Mouse (Mus musculus) embryonic facial prominence, embryonic 14.5 days (tissue): ENCODE results near the gene Actr8. TPM values are rescaled to one million over a fixed set of nuclear protein-coding genes. Genes with fewer than 3 reads are reported as not detected.
A peak's percentile ranks its signal among the peaks of the same experiment; 100 is the strongest.

Experiments
- ATAC-seq: fragments of 200-750 bp; cut with Nextera tagmentation; 2 replicates; pipeline ENCODE4 v1.8.0; 2017; ENCODE audit warnings: low read depth, moderate number of reproducible peaks, moderate TSS enrichment
- DNase-seq: peaks from one replicate; pipeline ENCODE4 v3.0.0-alpha.2; 2015; ENCODE audit warnings: low spot score
- H3K27ac ChIP-seq: fragments of 300-500 bp; sonication (generic); replicated peaks from 2 replicates; pipeline ENCODE4 v1.5.1; 2014; ENCODE audit warnings: low read depth, mild to moderate bottlenecking, low read length, moderate library complexity
- H3K27me3 ChIP-seq: fragments of 300-500 bp; sonication (generic); replicated peaks from 2 replicates; pipeline ENCODE4 v1.6.1; 2014; ENCODE audit warnings: low read length; ENCODE audit not compliant: control insufficient read depth, insufficient read depth
- H3K36me3 ChIP-seq: fragments of 300-500 bp; sonication (generic); 2 replicates; pipeline ENCODE4 v1.6.1; 2014; ENCODE audit warnings: low read length, mixed read lengths; ENCODE audit not compliant: control insufficient read depth, insufficient read depth
- H3K4me1 ChIP-seq: fragments of 300-500 bp; sonication (generic); 2 replicates; pipeline ENCODE4 v1.6.1; 2014; ENCODE audit warnings: antibody characterized with exemption, low read length; ENCODE audit not compliant: control insufficient read depth, insufficient read depth
- H3K4me2 ChIP-seq: fragments of 300-500 bp; sonication (generic); 2 replicates; pipeline ENCODE4 v1.6.1; 2014; ENCODE audit warnings: low read depth, mild to moderate bottlenecking, low read length, moderate library complexity, mixed read lengths
- H3K4me3 ChIP-seq: fragments of 300-500 bp; sonication (generic); 2 replicates; pipeline ENCODE4 v1.5.1; 2014; ENCODE audit warnings: low read depth, mild to moderate bottlenecking, low read length
- H3K9ac ChIP-seq: fragments of 300-500 bp; sonication (generic); 2 replicates; pipeline ENCODE4 v1.6.1; 2014; ENCODE audit warnings: low read depth, mild to moderate bottlenecking, low read length, moderate library complexity, mixed read lengths
- H3K9me3 ChIP-seq: fragments of 300-500 bp; sonication (generic); 2 replicates; pipeline ENCODE4 v1.6.1; 2016; ENCODE audit warnings: low read length; ENCODE audit not compliant: control insufficient read depth
- WGBS: fragments of 180-500 bp; shearing (Covaris S2); extraction: QIAGEN DNeasy Blood & Tissue Kit; methylation state at CpG from one replicate; pipeline ENCODE4 v1.1.7; 2014; 5-methylcytosine and 5-hydroxymethylcytosine counted together
- polyA plus RNA-seq: library from polyadenylated mRNA; unstranded; fragments of >200 nt; fragmentation: Nextera tagmentation; extraction: Ambion mirVana; gene quantifications from 2 replicates; pipeline ENCODE4 v1.2.1, GENCODE M21; 2014

The Actr8 gene
- polyA plus RNA-seq, 1 experiment from 2014 or later: 49.1 TPM

DNA sequence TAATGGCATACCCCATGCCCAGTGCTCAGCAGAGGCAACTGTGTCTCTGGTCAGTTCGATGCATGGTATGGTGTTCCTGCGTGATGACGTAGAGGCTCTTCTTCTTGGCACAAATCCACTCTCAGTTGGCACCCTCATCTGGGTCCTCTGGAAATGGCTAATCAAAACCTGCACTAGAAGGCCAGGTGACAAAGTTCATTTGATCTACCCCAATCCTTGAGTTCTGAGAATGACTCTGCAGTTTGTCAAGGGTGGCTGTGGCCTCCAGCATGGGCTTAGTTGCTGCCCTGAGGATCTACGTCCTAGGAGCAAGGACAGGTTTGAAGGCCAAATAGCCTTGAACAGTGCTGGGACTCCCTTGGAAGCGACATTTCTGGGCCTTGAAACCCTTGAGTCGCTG is 40.7 kb downstream of the Actr8 start:
- Histone ChIP-seq H3K4me1 (0 out of 2 replicates have a peak, but pooled peaks cover 3% of the 10 kb centered on the region), H3K4me2 (no peak overlapping the region), H3K27me3 (no peaks in the 10 kb centered on the region), H3K4me3 (no peak overlapping the region), H3K9me3 (no peaks in the 10 kb centered on the region), H3K36me3 (no peaks in the 10 kb centered on the region), H3K27ac (no peak overlapping the region), H3K9ac (no peak overlapping the region)
- ATAC-seq: no peak
- WGBS: 93% methylated on average over 6 of the region's 6 CpGs
- no peak for DNase-seq

- Histone ChIP-seq H3K4me3 (no peak overlapping the region), H3K4me1 (0 out of 2 replicates have a peak, but pooled peaks cover 3% of the 10 kb centered on the region), H3K4me2 (no peak overlapping the region), H3K27me3 (no peaks in the 10 kb centered on the region), H3K9me3 (no peaks in the 10 kb centered on the region), H3K9ac (no peak overlapping the region), H3K36me3 (no peaks in the 10 kb centered on the region), H3K27ac (no peak overlapping the region)
- WGBS: 93% methylated on average over 8 of the region's 8 CpGs
- ATAC-seq: no peak
- no peak for DNase-seq
Observed at GRCm38 (mm10) chr14:30019375-30019774, 41.2 kb downstream of the Actr8 start.

GRCm38 (mm10) chr14:30019792-30020575 is 41.8 kb downstream of the Actr8 start:
- 46% methylated on average over 9 of the region's 9 CpGs for WGBS
- H3K27me3 ChIP-seq: no peaks in the 10 kb centered on the region
- no peaks in the 10 kb centered on the region for H3K9me3 ChIP-seq
- H3K9ac ChIP-seq: no peak overlapping the region
- 0 out of 2 replicates have a peak, but pooled peaks cover 3% of the 10 kb centered on the region for H3K4me1 ChIP-seq
- no peak for ATAC-seq
- H3K4me2 ChIP-seq: no peak overlapping the region
- no peaks in the 10 kb centered on the region for H3K36me3 ChIP-seq
- H3K4me3 ChIP-seq: no peak overlapping the region
- DNase-seq: no peak
- no peak overlapping the region for H3K27ac ChIP-seq

DNA sequence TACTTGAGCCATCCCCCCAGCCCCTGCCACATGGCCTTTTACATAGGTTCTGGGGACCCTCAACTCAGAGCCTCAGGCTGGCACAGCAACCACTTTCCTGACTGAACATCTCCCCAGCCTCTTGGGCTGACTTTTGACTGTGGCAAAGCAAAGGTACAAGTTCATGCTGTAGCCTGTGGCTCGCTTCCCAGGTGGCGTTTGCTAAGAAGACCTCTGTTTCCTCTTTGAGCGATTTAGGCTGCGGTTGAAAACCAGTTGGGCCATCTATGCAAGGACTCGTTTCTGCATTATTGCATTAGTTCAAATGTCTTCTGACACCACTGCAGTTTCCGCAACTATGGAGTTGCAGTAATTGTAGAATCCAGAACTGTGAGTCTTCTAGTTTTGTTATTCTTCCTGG is 44.3 kb downstream of the Actr8 start:
- H3K4me2 ChIP-seq: no peak overlapping the region
- ATAC-seq (no peak), DNase-seq (no peak)
- no peak overlapping the region for H3K9ac ChIP-seq
- no peaks in the 10 kb centered on the region for H3K36me3 ChIP-seq
- 0 out of 2 replicates have a peak, but pooled peaks cover 3% of the 10 kb centered on the region for H3K4me1 ChIP-seq
- no peak overlapping the region for H3K27ac ChIP-seq
- H3K27me3 ChIP-seq: no peaks in the 10 kb centered on the region
- 91% methylated on average over 6 of the region's 6 CpGs for WGBS
- no peaks in the 10 kb centered on the region for H3K9me3 ChIP-seq
- H3K4me3 ChIP-seq: no peak overlapping the region

DNA sequence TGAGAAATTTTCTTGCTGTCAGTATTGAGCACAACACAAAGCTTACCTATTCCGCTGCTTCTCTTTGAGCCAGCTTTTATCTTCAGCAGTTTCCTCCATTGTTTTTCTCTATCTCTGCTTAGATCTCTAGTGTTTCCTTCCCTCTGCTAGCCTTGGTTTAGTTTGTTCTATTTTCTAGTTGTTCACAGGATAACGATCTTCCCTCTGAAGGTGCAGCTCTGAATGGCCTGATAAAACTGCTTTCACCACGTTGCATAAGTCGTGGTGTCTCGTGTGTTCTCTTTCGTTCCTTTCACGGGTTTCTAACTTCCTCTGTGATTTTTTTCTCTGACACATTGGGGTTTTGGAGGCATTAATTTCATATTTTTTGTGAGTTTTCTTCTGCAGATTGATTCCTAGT is 46.2 kb downstream of the Actr8 start:
- H3K4me1 ChIP-seq: 0 out of 2 replicates have a peak, but pooled peaks cover 3% of the 10 kb centered on the region
- H3K4me3 ChIP-seq: no peak overlapping the region
- ATAC-seq: no peak
- no peak overlapping the region for H3K27ac ChIP-seq
- no peaks in the 10 kb centered on the region for H3K9me3 ChIP-seq
- no peak overlapping the region for H3K4me2 ChIP-seq
- no peak for DNase-seq
- no peaks in the 10 kb centered on the region for H3K36me3 ChIP-seq
- no peak overlapping the region for H3K9ac ChIP-seq
- 60% methylated on average over 7 of the region's 7 CpGs for WGBS
- no peaks in the 10 kb centered on the region for H3K27me3 ChIP-seq

DNA sequence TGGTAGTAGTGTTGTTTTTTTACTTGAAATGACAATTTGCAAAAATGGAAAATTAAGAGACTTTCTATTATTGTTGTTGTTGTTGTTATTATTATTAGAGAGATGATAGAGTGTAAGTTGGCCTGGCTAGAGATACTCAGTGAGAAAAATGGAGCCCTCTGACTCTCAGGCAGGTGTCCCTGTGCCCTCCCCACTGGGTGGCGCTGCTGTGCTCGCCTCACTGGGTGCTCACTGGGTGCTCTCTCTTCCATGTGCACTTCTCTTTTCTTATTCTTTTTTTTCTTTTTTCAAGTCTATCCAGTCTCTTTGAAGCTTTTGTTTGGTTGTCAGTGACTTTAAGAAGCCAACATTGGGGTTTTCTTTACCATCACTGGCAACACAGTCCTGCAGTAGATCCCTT is 49.2 kb downstream of the Actr8 start:
- H3K27me3 ChIP-seq: no peaks in the 10 kb centered on the region
- H3K9me3 ChIP-seq: no peaks in the 10 kb centered on the region
- no peak for DNase-seq
- no peak overlapping the region for H3K9ac ChIP-seq
- no peaks in the 10 kb centered on the region for H3K4me1 ChIP-seq
- 33% methylated on average over 2 of the region's 2 CpGs for WGBS
- H3K4me3 ChIP-seq: no peak overlapping the region
- no peak overlapping the region for H3K27ac ChIP-seq
- H3K36me3 ChIP-seq: no peaks in the 10 kb centered on the region
- H3K4me2 ChIP-seq: no peak overlapping the region
- no peak for ATAC-seq

DNA sequence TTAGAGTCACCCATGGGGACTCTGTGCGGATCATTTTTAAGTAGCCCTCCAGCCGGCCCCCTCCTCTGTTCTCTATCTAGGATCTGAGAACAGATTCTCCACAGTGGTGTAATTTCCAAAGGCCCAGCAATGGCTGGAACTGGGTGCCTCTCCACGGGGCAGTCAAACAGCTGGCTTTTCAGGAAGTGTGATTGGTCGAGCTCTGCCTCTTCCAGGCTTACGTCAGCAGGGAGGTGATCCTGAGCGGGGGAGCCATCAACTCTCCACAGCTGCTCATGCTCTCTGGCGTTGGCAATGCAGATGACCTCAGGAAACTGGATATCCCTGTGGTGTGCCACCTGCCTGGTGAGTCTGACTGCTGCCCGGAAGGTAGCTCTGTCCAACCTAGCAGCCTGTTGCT is 55.3 kb downstream of the Actr8 start:
- no peak overlapping the region for H3K9ac ChIP-seq
- H3K27me3 ChIP-seq: no peaks in the 10 kb centered on the region

GRCm38 (mm10) chr14:30038431-30038830 is 60.3 kb downstream of the Actr8 start:
- ATAC-seq (no peak), DNase-seq (no peak)
- Histone ChIP-seq H3K9me3 (no peaks in the 10 kb centered on the region), H3K4me1 (no peaks in the 10 kb centered on the region), H3K27ac (no peak overlapping the region), H3K4me3 (no peak overlapping the region), H3K4me2 (no peak overlapping the region), H3K9ac (no peak overlapping the region), H3K36me3 (no peaks in the 10 kb centered on the region), H3K27me3 (no peaks in the 10 kb centered on the region)
- 86% methylated on average over 18 of the region's 18 CpGs for WGBS

More for the DNA sequence above, 55.3 kb downstream of the Actr8 start:
- H3K36me3 ChIP-seq: no peaks in the 10 kb centered on the region
- peak; percentile 9 for DNase-seq
- H3K4me2 ChIP-seq: no peak overlapping the region
- WGBS: 36% methylated on average over 8 of the region's 8 CpGs
- H3K27ac ChIP-seq: no peak overlapping the region
- H3K9me3 ChIP-seq: no peaks in the 10 kb centered on the region
- ATAC-seq: peak; percentile 37; the same call in 1 of the 2 replicates
- H3K4me3 ChIP-seq: no peak overlapping the region
- H3K4me1 ChIP-seq: no peaks in the 10 kb centered on the region

DNA sequence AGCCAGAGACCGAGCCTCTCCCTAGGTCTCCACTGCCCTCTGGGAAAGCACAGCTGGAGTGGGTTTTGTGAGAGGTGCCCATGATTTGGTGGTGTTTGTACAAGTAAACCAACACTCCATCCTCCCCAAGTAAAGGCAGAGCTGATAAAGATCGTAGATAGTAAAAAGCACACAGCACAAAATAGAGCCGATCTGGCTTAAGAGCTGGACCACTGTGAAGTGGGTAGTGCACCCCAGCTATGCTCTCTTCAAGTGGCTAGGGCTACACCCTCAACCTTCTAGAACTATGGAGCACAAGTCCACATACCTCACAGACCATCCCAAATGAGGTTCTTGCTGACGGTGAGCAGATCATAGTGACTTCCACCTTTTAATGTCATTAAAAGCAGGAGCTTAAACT is 61.3 kb downstream of the Actr8 start:
- WGBS: 73% methylated on average over 4 of the region's 4 CpGs
- ATAC-seq: no peak

More for the DNA sequence above, 61.3 kb downstream of the Actr8 start:
- H3K4me1 ChIP-seq: no peaks in the 10 kb centered on the region
- H3K9me3 ChIP-seq: no peaks in the 10 kb centered on the region
- H3K9ac ChIP-seq: no peak overlapping the region
- no peak overlapping the region for H3K4me3 ChIP-seq
- H3K27me3 ChIP-seq: no peaks in the 10 kb centered on the region
- H3K36me3 ChIP-seq: no peaks in the 10 kb centered on the region
- H3K27ac ChIP-seq: no peak overlapping the region
- DNase-seq: no peak
- H3K4me2 ChIP-seq: no peak overlapping the region
